Mouse (Mus musculus) left cerebral cortex, adult 18-20 months (tissue): ENCODE results near the gene Igdcc3. TPM values are rescaled to one million over a fixed set of nuclear protein-coding genes. Genes with fewer than 3 reads are reported as not detected.

Experiments
- DNase-seq, 2 experiments: peaks; one replicate each; pipeline ENCODE4 v3.0.0; 2021 to 2022; ENCODE audit warnings: low spot score in 2 of 2, mixed read lengths in 1 of 2
- total RNA-seq, 2 experiments: library from RNA; stranded (reverse); gene quantifications; 2 replicates each; pipeline ENCODE4 v1.2.3; 2021

Gene Igdcc3
- total RNA-seq, 2 experiments from 2014 or later: 1.4 to 1.7 TPM

- no peak for DNase-seq
Observed at GRCm38 (mm10) chr9:65175939-65176871, 35.2 kb downstream of the Igdcc3 start.

- DNase-seq: no peak
Observed at GRCm38 (mm10) chr9:65177497-65177896, 36.5 kb downstream of the Igdcc3 start.

- no peak for DNase-seq
Observed at GRCm38 (mm10) chr9:65177912-65178311, 36.9 kb downstream of the Igdcc3 start.

- no peak for DNase-seq
Observed at GRCm38 (mm10) chr9:65178336-65179213, 37.6 kb downstream of the Igdcc3 start.

- no peak for DNase-seq
Observed at GRCm38 (mm10) chr9:65179817-65180624, 39.0 kb downstream of the Igdcc3 start.

- peak; percentile 79 to 81 for DNase-seq
Observed at GRCm38 (mm10) chr9:65188599-65188998, 47.6 kb downstream of the Igdcc3 start.

- DNase-seq: no peak
Observed at GRCm38 (mm10) chr9:65190306-65190705, 49.3 kb downstream of the Igdcc3 start.

GRCm38 (mm10) chr9:65191389-65191754, 50.4 kb downstream of the Igdcc3 start:
- DNase-seq: no peak

GRCm38 (mm10) chr9:65191755-65192469, 50.9 kb downstream of the Igdcc3 start:
- DNase-seq: no peak

- DNase-seq: no peak
Observed at GRCm38 (mm10) chr9:65193214-65193613, 52.2 kb downstream of the Igdcc3 start.

- DNase-seq: no peak
Observed at GRCm38 (mm10) chr9:65195053-65195452, 54.1 kb downstream of the Igdcc3 start, which contains the start of gene Parp16. Parp16 (plus strand) TSS chr9:65195353.

GRCm38 (mm10) chr9:65195621-65195981, 54.6 kb downstream of the Igdcc3 start:
- DNase-seq: peak in 1 of 2 experiments; percentile 29

- DNase-seq: no peak
Observed at GRCm38 (mm10) chr9:65195982-65196737, 55.2 kb downstream of the Igdcc3 start.

- DNase-seq: peak; percentile 91 to 94
Observed at GRCm38 (mm10) chr9:65196738-65197569, 56.0 kb downstream of the Igdcc3 start.

GRCm38 (mm10) chr9:65197826-65198225, 56.8 kb downstream of the Igdcc3 start:
- no peak for DNase-seq

GRCm38 (mm10) chr9:65199723-65200122, 58.7 kb downstream of the Igdcc3 start:
- DNase-seq: no peak

GRCm38 (mm10) chr9:65200606-65201005, 59.6 kb downstream of the Igdcc3 start:
- no peak for DNase-seq

GRCm38 (mm10) chr9:65201021-65201380, 60.0 kb downstream of the Igdcc3 start:
- DNase-seq: no peak
